Mouse (Mus musculus): ENCODE measurements around the gene Stard13.

DNA sequence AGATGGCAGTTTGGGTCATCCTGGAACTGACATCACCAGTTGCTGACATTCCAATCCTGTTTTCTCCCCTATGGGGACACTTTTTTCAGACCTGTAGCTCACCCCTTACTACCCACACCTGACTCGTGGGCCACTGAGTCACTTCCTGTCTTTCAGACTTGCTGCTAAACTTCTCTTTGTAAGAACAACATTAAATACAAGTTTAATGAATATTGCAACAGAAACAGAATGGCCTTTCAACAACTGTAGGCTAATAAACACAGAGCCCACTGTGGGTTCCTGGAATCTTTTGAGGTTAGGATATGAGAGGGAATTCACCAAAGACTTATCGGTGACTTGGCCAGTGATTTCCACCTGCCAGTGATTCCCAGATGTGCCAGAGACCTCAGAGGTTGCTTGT is 123.8 kb downstream of the Stard13 start:
- TF ChIP-seq CTCF (IDR thresholded peaks at IDR 0.05) (no peak), EP300 (IDR thresholded peaks at IDR 0.05) (no peak)
